Mouse (Mus musculus) heart, embryonic 12.5 days (tissue): ENCODE data around the gene Recql5. TPM values are rescaled to one million over a fixed set of nuclear protein-coding genes. Genes with fewer than 3 reads are reported as not detected.

ENCODE experiments used
- ATAC-seq: fragments of 200-750 bp; cut with Nextera tagmentation; 2 replicates; pipeline ENCODE4 v1.8.0; 2017; ENCODE audit warnings: moderate TSS enrichment, moderate library complexity; ENCODE audit not compliant: insufficient number of reproducible peaks, low FRiP score
- H3K27ac ChIP-seq: fragments of 300-500 bp; sonication (generic); 2 replicates; pipeline ENCODE4 v1.5.1; 2016; ENCODE audit warnings: mild to moderate bottlenecking, moderate library complexity; ENCODE audit not compliant: poor library complexity, severe bottlenecking
- H3K27me3 ChIP-seq: fragments of 300-500 bp; sonication (generic); replicated peaks from 2 replicates; pipeline ENCODE4 v1.6.1; 2016; ENCODE audit warnings: mild to moderate bottlenecking, moderate library complexity
- H3K36me3 ChIP-seq: fragments of 300-500 bp; sonication (generic); 2 replicates; pipeline ENCODE4 v1.6.1; 2016; ENCODE audit warnings: mild to moderate bottlenecking, moderate library complexity
- H3K4me1 ChIP-seq: fragments of 300-500 bp; sonication (generic); replicated peaks from 2 replicates; pipeline ENCODE4 v1.6.1; 2016; ENCODE audit warnings: mild to moderate bottlenecking
- H3K4me2 ChIP-seq: fragments of 300-500 bp; sonication (generic); 2 replicates; pipeline ENCODE4 v1.6.1; 2016; ENCODE audit warnings: mild to moderate bottlenecking, moderate library complexity
- H3K4me3 ChIP-seq: fragments of 300-500 bp; sonication (generic); 2 replicates; pipeline ENCODE4 v1.5.1; 2016; ENCODE audit warnings: mild to moderate bottlenecking
- H3K9ac ChIP-seq: fragments of 300-500 bp; sonication (generic); 2 replicates; pipeline ENCODE4 v1.6.1; 2016; ENCODE audit warnings: mild to moderate bottlenecking, moderate library complexity
- H3K9me3 ChIP-seq: fragments of 300-500 bp; sonication (generic); replicated peaks from 2 replicates; pipeline ENCODE4 v1.6.1; 2016; ENCODE audit warnings: mild to moderate bottlenecking, moderate library complexity
- WGBS: fragments of 180-500 bp; shearing (Covaris S2); methylation state at CpG from one replicate; pipeline ENCODE4 v1.1.7; 2016; 5-methylcytosine and 5-hydroxymethylcytosine counted together
- polyA plus RNA-seq: library from polyadenylated mRNA; unstranded; fragments of >200 nt; fragmentation: Nextera tagmentation; extraction: Ambion mirVana; gene quantifications from 2 replicates; pipeline ENCODE4 v1.2.1, GENCODE M21; 2016

The Recql5 gene
- polyA plus RNA-seq, 1 experiment from 2014 or later: 13.8 TPM

DNA sequence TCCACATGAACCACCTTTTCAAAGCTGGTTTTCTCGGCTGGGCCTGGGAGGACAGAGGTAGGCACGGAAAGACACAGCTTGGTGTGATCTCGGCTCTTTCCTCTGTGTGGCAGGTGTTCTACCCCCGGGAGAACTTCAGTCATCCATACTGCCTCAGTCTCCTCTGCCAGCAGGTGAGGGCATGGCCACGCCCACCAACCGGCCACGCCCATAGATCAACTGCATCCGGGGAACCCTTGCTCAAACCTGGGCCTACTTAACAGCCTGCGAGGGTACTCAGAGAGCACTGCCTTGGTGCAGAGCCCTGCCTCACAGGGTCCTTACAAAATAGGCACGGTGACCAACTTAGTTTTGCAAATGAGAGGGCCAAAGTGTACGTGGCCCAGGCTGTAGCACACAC, 48.0 kb downstream of the Recql5 start:
- no peaks in the 10 kb centered on the region for H3K4me1 ChIP-seq

DNA sequence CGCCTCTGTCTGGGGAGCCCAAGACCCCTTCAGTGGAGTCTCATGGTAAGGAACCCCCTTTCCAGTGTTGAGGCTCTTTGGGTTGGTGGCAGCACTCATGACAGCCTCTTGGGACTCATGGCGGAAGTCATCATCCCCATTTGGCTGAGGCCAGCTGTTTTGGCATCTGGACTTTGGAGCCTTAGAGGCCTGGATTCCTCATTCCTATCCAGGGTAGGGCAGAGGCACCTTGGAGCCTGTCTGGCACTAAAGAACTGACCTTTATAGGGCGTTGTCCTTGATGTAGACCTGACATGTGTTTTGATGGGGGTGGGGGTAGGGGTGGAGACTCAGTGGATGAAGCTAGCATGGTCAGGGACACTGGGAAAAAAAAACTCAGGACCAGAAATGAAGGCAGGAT, 48.9 kb downstream of the Recql5 start:
- Histone ChIP-seq H3K9ac (no peak overlapping the region), H3K36me3 (no peaks in the 10 kb centered on the region), H3K4me1 (no peaks in the 10 kb centered on the region), H3K4me2 (no peak overlapping the region), H3K27ac (no peak overlapping the region), H3K9me3 (no peaks in the 10 kb centered on the region), H3K27me3 (peaks cover 39% of the 10 kb centered on the region), H3K4me3 (no peak overlapping the region)
- ATAC-seq: no peak
- WGBS: 83% methylated on average over 3 of the region's 3 CpGs

More for the DNA sequence above, 48.0 kb downstream of the Recql5 start:
- Histone ChIP-seq H3K27ac (no peak overlapping the region), H3K36me3 (no peaks in the 10 kb centered on the region), H3K4me3 (no peak overlapping the region), H3K9ac (no peak overlapping the region), H3K27me3 (peaks cover 30% of the 10 kb centered on the region), H3K4me2 (no peak overlapping the region), H3K9me3 (no peaks in the 10 kb centered on the region)
- no peak for ATAC-seq
- WGBS: 75% methylated on average over 11 of the region's 11 CpGs

DNA sequence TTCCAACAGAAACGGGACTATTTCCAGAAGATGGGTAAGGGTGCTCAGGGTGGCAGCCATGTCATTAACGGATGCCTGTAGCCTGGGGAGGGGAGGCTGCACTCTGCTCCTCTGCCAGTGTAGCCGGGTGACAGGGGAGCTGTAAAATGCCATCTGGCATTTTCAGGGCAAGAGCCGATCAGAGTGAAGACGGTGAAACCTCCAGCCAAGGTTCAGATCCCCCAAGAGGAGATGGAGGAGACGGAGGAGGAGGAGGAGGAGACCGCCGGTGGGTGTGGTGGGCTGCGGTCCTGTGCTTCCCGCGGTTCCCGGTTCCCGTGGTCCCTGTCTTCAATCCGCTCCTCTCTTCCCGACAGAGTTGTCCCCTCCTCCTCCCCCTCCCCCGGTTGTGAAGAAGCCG, 50.0 kb downstream of the Recql5 start:
- WGBS: 25% methylated on average over 16 of the region's 17 CpGs

DNA sequence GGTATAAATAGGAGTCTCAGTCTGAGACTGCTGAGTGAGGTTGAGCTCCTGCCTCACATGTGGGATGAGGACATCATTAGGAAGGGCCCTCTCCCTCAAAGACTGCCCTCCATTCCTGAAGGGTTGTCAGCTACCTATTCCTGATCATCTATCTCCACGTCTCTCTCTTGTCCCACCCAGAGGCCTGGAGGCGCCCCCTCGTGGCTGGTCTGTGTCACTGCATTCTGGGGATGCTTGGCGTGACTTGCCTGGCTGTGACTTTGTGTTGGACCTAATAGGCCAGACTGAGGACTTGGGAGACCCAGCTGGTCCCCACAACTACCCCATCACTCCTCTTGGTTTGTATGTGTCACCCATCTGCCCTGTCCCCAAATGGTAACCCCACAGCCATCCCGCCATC, 52.3 kb downstream of the Recql5 start:
- ATAC-seq: no peak
- no peaks in the 10 kb centered on the region for H3K36me3 ChIP-seq
- 25% methylated on average over 5 of the region's 5 CpGs for WGBS

More for the DNA sequence above, 50.0 kb downstream of the Recql5 start:
- no peaks in the 10 kb centered on the region for H3K4me1 ChIP-seq
- no peaks in the 10 kb centered on the region for H3K9me3 ChIP-seq
- peaks cover 39% of the 10 kb centered on the region for H3K27me3 ChIP-seq
- H3K9ac ChIP-seq: no peak overlapping the region
- H3K27ac ChIP-seq: no peak overlapping the region
- no peaks in the 10 kb centered on the region for H3K36me3 ChIP-seq
- no peak overlapping the region for H3K4me2 ChIP-seq
- no peak overlapping the region for H3K4me3 ChIP-seq
- ATAC-seq: no peak

DNA sequence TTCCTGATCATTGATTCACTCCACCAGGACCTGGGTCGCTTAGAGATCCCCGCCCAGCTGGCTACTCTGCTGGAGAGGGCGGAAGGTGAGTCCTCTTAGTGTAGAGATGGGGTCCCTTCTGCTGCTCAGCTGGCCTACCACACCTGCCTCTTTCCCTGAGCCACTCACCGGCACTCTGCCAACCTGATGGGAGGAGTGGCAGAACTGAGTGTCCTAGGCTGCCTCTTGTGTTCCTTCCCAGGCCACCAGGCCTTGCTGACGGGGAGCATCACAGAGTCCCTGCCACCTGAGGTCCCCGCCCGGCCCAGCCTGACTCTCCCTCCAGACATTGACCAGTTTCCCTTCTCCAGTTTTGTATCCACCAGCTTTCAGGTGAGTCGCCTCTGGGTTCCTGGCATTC, 55.2 kb downstream of the Recql5 start:
- Histone ChIP-seq H3K9me3 (no peaks in the 10 kb centered on the region), H3K27ac (no peak overlapping the region), H3K9ac (no peak overlapping the region), H3K4me1 (peaks cover 7% of the 10 kb centered on the region), H3K36me3 (no peaks in the 10 kb centered on the region), H3K4me3 (no peak overlapping the region), H3K27me3 (peaks cover 36% of the 10 kb centered on the region), H3K4me2 (no peak overlapping the region)
- no peak for ATAC-seq
- WGBS: 79% methylated on average over 8 of the region's 8 CpGs

More for the DNA sequence above, 52.3 kb downstream of the Recql5 start:
- no peak overlapping the region for H3K4me2 ChIP-seq
- peaks cover 7% of the 10 kb centered on the region for H3K4me1 ChIP-seq
- no peak overlapping the region for H3K27ac ChIP-seq
- H3K9ac ChIP-seq: no peak overlapping the region
- peaks cover 50% of the 10 kb centered on the region for H3K27me3 ChIP-seq
- H3K4me3 ChIP-seq: no peak overlapping the region
- no peaks in the 10 kb centered on the region for H3K9me3 ChIP-seq

DNA sequence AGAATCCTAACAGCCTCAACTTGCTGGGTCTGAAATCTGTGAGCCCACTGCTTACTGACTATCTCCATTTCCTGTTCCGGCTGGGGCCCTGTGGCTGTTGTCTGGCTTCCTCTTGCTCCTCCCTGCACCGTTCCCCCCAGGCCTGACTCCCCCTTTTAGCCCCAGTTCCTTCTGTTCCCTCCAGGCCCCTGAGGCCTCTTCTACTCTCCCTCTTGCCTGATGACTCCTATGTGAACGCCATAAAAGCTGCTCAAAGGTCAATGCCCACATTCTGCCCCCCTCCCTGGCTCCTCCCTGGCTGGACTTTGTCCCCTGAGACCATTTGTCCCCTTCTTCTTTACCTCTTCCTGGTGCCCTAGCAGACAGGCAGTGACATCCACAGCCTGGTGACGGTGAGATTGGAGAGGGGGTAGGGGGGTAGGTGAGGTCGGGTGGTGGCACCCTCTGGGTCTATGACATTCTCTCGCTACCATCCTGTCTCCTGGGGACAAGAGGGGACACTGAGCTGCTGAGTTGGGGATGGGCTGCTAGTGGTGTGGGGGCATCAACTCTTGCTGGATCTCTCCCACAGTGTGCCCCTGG, 56.0 kb downstream of the Recql5 start:
- Histone ChIP-seq H3K4me2 (no peak overlapping the region), H3K27ac (no peak overlapping the region), H3K4me3 (no peak overlapping the region), H3K9me3 (no peaks in the 10 kb centered on the region), H3K27me3 (peaks cover 28% of the 10 kb centered on the region), H3K4me1 (peaks cover 12% of the 10 kb centered on the region), H3K36me3 (no peaks in the 10 kb centered on the region), H3K9ac (no peak overlapping the region; the same call in 1 of the 2 replicates)
- WGBS: 56% methylated on average over 6 of the region's 6 CpGs
- ATAC-seq: no peak

DNA sequence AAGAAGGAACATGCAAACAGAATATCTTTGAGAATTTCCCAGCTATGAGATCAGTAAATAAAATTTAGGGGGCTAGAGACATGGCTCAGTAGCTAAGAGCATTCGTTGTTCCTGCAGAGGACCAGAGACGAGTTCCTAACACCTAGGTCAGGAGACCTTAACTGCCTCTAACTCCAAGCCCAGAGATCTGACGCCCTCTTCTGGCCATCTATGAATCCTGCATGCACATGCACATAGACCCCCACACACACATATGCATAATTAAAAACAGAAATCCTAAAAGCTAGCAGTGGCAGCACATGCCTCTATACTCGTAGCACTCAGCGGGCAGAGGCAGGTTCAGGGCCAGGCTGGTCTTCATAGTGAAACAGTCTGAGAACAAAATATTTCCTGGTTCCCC, 56.8 kb downstream of the Recql5 start:
- H3K36me3 ChIP-seq: no peaks in the 10 kb centered on the region
- H3K4me3 ChIP-seq: no peak overlapping the region
- no peak overlapping the region for H3K27ac ChIP-seq
- ATAC-seq: no peak
- no peak overlapping the region for H3K9ac ChIP-seq
- H3K4me2 ChIP-seq: no peak overlapping the region
- no peaks in the 10 kb centered on the region for H3K9me3 ChIP-seq
- H3K4me1 ChIP-seq: peaks cover 20% of the 10 kb centered on the region
- peaks cover 21% of the 10 kb centered on the region; the same call in 1 of the 2 replicates for H3K27me3 ChIP-seq
- 78% methylated on average over 5 of the region's 5 CpGs for WGBS

DNA sequence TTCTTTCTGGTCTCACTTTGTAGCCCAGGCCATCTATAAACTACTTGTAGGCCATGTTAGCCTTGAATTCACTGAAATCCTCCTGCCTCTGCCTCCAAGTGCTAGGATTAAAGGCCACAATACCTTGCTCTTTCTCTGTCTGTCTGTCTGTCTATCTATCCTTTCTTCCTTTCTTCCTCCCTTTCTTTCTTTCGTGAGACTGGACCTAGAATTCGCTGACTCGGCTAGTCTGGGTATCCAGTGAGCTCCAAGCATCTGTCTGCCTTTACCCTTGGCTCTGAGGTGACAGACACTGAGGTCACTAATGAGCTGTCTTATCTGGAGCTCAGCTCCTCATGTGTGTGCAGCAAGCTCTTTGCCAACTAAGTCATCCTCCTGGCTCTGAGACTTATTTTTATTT, 57.3 kb downstream of the Recql5 start:
- Histone ChIP-seq H3K4me2 (no peak overlapping the region), H3K27me3 (peaks cover 21% of the 10 kb centered on the region; the same call in 1 of the 2 replicates), H3K27ac (no peak overlapping the region), H3K9ac (no peak overlapping the region), H3K4me1 (peaks cover 20% of the 10 kb centered on the region), H3K4me3 (no peak overlapping the region), H3K9me3 (no peaks in the 10 kb centered on the region), H3K36me3 (no peaks in the 10 kb centered on the region)
- 76% methylated on average over 3 of the region's 3 CpGs for whole genome bisulfite sequencing
- ATAC-seq: no peak

DNA sequence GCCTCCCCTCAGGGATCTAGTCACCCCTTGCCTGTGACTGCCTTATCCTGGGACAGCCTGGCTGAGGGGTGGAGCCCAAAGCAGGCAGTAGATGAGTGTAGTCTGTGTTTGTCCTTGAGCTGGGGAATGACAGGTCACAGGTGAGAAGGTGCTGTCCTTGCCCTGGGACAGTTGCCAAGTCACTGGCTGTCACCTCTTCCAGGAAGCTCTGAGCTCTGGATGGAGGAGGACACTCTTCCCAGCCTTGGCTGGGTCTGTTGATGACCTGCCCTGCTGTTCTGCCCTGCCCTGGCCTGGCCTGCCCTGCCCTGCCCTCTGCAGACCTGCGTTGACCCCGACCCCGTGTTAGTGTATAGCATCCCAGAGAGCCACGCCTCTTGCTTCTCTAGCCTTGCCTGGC, 60.8 kb downstream of the Recql5 start:
- 74% methylated on average over 4 of the region's 4 CpGs for WGBS
- H3K27me3 ChIP-seq: 0 out of 2 replicates have a peak, but pooled peaks cover 3% of the 10 kb centered on the region
- no peak overlapping the region for H3K9ac ChIP-seq
- H3K4me2 ChIP-seq: no peak overlapping the region
- no peak overlapping the region for H3K4me3 ChIP-seq
- ATAC-seq: no peak
- H3K9me3 ChIP-seq: no peaks in the 10 kb centered on the region
- H3K36me3 ChIP-seq: no peaks in the 10 kb centered on the region
- peaks cover 22% of the 10 kb centered on the region for H3K4me1 ChIP-seq
- no peak overlapping the region for H3K27ac ChIP-seq

DNA sequence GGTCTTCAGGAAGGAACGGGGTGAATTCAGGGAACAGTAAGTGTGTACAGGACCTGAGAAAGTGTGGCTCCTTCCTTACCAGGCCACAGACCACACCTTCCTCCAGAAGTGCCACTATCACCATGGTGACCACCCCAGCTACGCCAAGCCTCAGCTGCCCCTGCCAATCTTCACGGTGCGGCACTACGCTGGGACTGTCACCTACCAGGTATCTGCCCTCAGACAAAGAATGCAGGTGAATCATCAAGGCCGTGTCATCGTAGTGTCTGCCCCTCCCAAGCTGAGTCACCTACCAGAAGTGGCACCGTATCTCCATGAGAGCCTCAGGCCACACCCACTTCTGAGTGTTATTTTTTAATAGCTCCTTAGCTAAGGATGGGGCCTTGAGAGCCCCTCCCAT, 63.9 kb downstream of the Recql5 start:
- Histone ChIP-seq H3K36me3 (no peaks in the 10 kb centered on the region), H3K27ac (no peak overlapping the region), H3K4me3 (no peak overlapping the region), H3K27me3 (peaks cover 7% of the 10 kb centered on the region), H3K9ac (no peak overlapping the region), H3K9me3 (no peaks in the 10 kb centered on the region), H3K4me1 (peaks cover 16% of the 10 kb centered on the region), H3K4me2 (no peak overlapping the region)
- 68% methylated on average over 8 of the region's 8 CpGs for WGBS
- ATAC-seq: no peak

DNA sequence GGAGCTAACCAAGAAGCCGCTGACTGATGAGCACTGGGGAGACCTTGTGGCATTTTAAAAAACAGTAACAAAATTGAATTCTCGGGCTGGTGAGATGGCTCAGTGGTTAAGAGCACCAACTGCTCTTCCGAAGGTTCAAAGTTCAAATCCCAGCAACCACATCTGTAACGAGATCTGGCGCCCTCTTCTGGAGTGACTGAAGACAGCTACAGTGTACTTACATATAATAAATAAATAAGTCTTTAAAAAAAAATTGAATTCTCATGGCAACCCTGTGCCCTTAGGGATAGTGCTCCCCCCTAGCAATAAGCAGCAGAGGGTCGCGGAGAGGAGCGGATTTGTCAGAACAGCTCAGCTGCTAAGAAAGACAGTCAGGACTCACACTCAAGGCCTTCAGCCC, 69.4 kb downstream of the Recql5 start:
- no peak overlapping the region for H3K27ac ChIP-seq
- 84% methylated on average over 8 of the region's 8 CpGs for WGBS
- ATAC-seq: no peak
- H3K4me3 ChIP-seq: no peak overlapping the region
- H3K4me1 ChIP-seq: peaks cover 9% of the 10 kb centered on the region
- peaks cover 48% of the 10 kb centered on the region for H3K27me3 ChIP-seq
- no peak overlapping the region for H3K9ac ChIP-seq
- no peaks in the 10 kb centered on the region for H3K9me3 ChIP-seq
- no peaks in the 10 kb centered on the region for H3K36me3 ChIP-seq
- no peak overlapping the region for H3K4me2 ChIP-seq
